8 mouse cellular contexts compared by ENCODE assay signal in genomic region chr2:161511101-161511759, GRCm38 (mm10).
A peak's percentile ranks its signal among the peaks of the same experiment; 100 is the strongest.
DNase-seq lines count a peak whose midpoint lies in the region; ATAC-seq lines count a peak whose summit lies in the region.

No protein-coding gene starts in this region.

- H3K4me2 ChIP-seq in liver, embryonic 16.5 days (ENCODE audit: low read depth, low read length): peak overlapping the region; percentile 37

- H3K9me3 ChIP-seq in liver, embryonic 16.5 days (replicated peaks; ENCODE audit: control insufficient read depth, low read length): no peaks in the 10 kb centered on the region

- no peaks in the 10 kb centered on the region for H3K36me3 ChIP-seq in liver, embryonic 16.5 days (ENCODE audit: control insufficient read depth, insufficient read depth)

- ATAC-seq in granulocyte monocyte progenitor cell, adult 5-6 weeks (replicated peaks; ENCODE audit: poor library complexity, severe bottlenecking): 0 out of 2 replicates have a peak, but pooled peaks have one; percentile 25
- no peak for ATAC-seq in liver, embryonic 16.5 days (ENCODE audit: low read depth)

- no peak overlapping the region for H3K9ac ChIP-seq in liver, embryonic 16.5 days (ENCODE audit: low read depth, low read length)

- no peak overlapping the region for H3K27ac ChIP-seq in liver, embryonic 16.5 days (ENCODE audit: low read length)

- DNase-seq in embryo, embryonic 10.5 days (ENCODE audit: low spot score): peak; percentile 32
- no peak for DNase-seq in embryo, embryonic 10 days (ENCODE audit: low spot score)
- DNase-seq in CD4-positive helper T cell, adult 2 months (ENCODE audit: low read depth, low spot score): peak; percentile 13
- no peak for DNase-seq in adrenal gland, postnatal 4 days (ENCODE audit: low spot score in 2 of 2)
- no peak for DNase-seq in frontal cortex, postnatal 25 days (ENCODE audit: low spot score in 2 of 2)
- no peak for DNase-seq in left cerebral cortex, adult 11 months (ENCODE audit: low spot score)

- WGBS in liver, embryonic 16.5 days (ENCODE audit: insufficient replicate concordance): 19% methylated on average over 8 of the region's 8 CpGs

- no peaks in the 10 kb centered on the region for H3K27me3 ChIP-seq in liver, embryonic 16.5 days (ENCODE audit: control insufficient read depth, insufficient read depth, low read depth, low read length)

- peak overlapping the region; percentile 22; the same call in 1 of the 2 replicates for H3K4me3 ChIP-seq in liver, embryonic 16.5 days (ENCODE audit: low read depth, low read length)

- no peaks in the 10 kb centered on the region for H3K4me1 ChIP-seq in liver, embryonic 16.5 days (ENCODE audit: control insufficient read depth, low read depth, low read length)

Comparison
In these comparisons a context has a peak if more than half of its experiments do, and no peak if none do; other contexts are left out.
1. DNase-seq: peak in embryo, embryonic 10.5 days (single experiment) and CD4-positive helper T cell, adult 2 months (single experiment); none in embryo, embryonic 10 days (single experiment), adrenal gland, postnatal 4 days (0 of 2), frontal cortex, postnatal 25 days (0 of 2) and left cerebral cortex, adult 11 months (single experiment).